Mouse (Mus musculus): Measurements from ENCODE around the gene Mink1. TPM values are rescaled to one million over a fixed set of nuclear protein-coding genes. Genes with fewer than 3 reads are reported as not detected.

Gene Mink1
- total and polyA plus RNA-seq, 2 experiments: 11.0 to 51.4 TPM

- no peaks in the 10 kb centered on the region; the same call in 1 of the 2 replicates for H3K36me3 ChIP-seq (ENCODE audit: control insufficient read depth, insufficient read depth, low read length)
- no peaks in the 10 kb centered on the region for H3K27me3 ChIP-seq (ENCODE audit: control insufficient read depth, insufficient read depth, low read length)
- no peak overlapping the region for H3K27ac ChIP-seq (replicated peaks; ENCODE audit: insufficient read depth, low read depth, low read length)
- no peak overlapping the region for H3K9ac ChIP-seq (ENCODE audit: low read depth, low read length)
- peaks cover 46% of the 10 kb centered on the region for H3K79me2 ChIP-seq (ENCODE audit: control insufficient read depth, insufficient read depth, low read length)
- no peak overlapping the region for H3K4me3 ChIP-seq (ENCODE audit: insufficient read depth, low read depth, low read length)
- no peak for DNase-seq (ENCODE audit: extremely low read depth, low read depth, low spot score)
- TF ChIP-seq POLR2A (IDR thresholded peaks at IDR 0.05; ENCODE audit: extremely low read depth, insufficient read depth, low read length) (no peak), CTCF (IDR thresholded peaks at IDR 0.05; ENCODE audit: low read depth, low read length) (no peak)
- 84% methylated on average over 6 of the region's 6 CpGs for WGBS
- peaks cover 19% of the 10 kb centered on the region for H3K4me1 ChIP-seq (ENCODE audit: control insufficient read depth, insufficient read depth, low read length)
These were observed 16.3 kb downstream of the Mink1 start for GRCm38 (mm10) chr11:70578962-70579361.

- TF ChIP-seq POLR2A (IDR thresholded peaks at IDR 0.05; ENCODE audit: extremely low read depth, insufficient read depth, low read length) (no peak), CTCF (IDR thresholded peaks at IDR 0.05; ENCODE audit: low read depth, low read length) (no peak)
- Histone ChIP-seq H3K9ac (ENCODE audit: low read depth, low read length) (no peak overlapping the region), H3K27me3 (ENCODE audit: control insufficient read depth, insufficient read depth, low read length) (no peaks in the 10 kb centered on the region), H3K27ac (replicated peaks; ENCODE audit: insufficient read depth, low read depth, low read length) (no peak overlapping the region), H3K79me2 (ENCODE audit: control insufficient read depth, insufficient read depth, low read length) (peaks cover 49% of the 10 kb centered on the region), H3K36me3 (ENCODE audit: control insufficient read depth, insufficient read depth, low read length) (no peaks in the 10 kb centered on the region), H3K4me3 (ENCODE audit: insufficient read depth, low read depth, low read length) (no peak overlapping the region), H3K4me1 (ENCODE audit: control insufficient read depth, insufficient read depth, low read length) (peaks cover 21% of the 10 kb centered on the region)
- WGBS: 76% methylated on average over 9 of the region's 9 CpGs
- DNase-seq (ENCODE audit: extremely low read depth, low read depth, low spot score): no peak
These were observed 17.2 kb downstream of the Mink1 start for GRCm38 (mm10) chr11:70579710-70580357.

- WGBS: 14% methylated on average over 5 of the region's 5 CpGs
- DNase-seq (ENCODE audit: extremely low read depth, low read depth, low spot score): peak; percentile 45
- peaks cover 47% of the 10 kb centered on the region for H3K79me2 ChIP-seq (ENCODE audit: control insufficient read depth, insufficient read depth, low read length)
- peaks cover 21% of the 10 kb centered on the region for H3K4me1 ChIP-seq (ENCODE audit: control insufficient read depth, insufficient read depth, low read length)
- no peak for TF ChIP-seq POLR2A (IDR thresholded peaks at IDR 0.05; ENCODE audit: extremely low read depth, insufficient read depth, low read length)
- no peak for TF ChIP-seq CTCF (IDR thresholded peaks at IDR 0.05; ENCODE audit: low read depth, low read length)
- no peak overlapping the region for H3K4me3 ChIP-seq (ENCODE audit: insufficient read depth, low read depth, low read length)
- H3K9ac ChIP-seq (ENCODE audit: low read depth, low read length): no peak overlapping the region
- no peaks in the 10 kb centered on the region for H3K36me3 ChIP-seq (ENCODE audit: control insufficient read depth, insufficient read depth, low read length)
- no peak overlapping the region for H3K27ac ChIP-seq (replicated peaks; ENCODE audit: insufficient read depth, low read depth, low read length)
- no peaks in the 10 kb centered on the region for H3K27me3 ChIP-seq (ENCODE audit: control insufficient read depth, insufficient read depth, low read length)
These were observed 17.7 kb downstream of the Mink1 start for GRCm38 (mm10) chr11:70580358-70580720.

- no peak overlapping the region for H3K4me3 ChIP-seq (ENCODE audit: insufficient read depth, low read depth, low read length)
- TF ChIP-seq CTCF (IDR thresholded peaks at IDR 0.05; ENCODE audit: low read depth, low read length) (no peak), POLR2A (IDR thresholded peaks at IDR 0.05; ENCODE audit: extremely low read depth, insufficient read depth, low read length) (no peak)
- WGBS: 78% methylated on average over 3 of the region's 3 CpGs
- no peaks in the 10 kb centered on the region for H3K36me3 ChIP-seq (ENCODE audit: control insufficient read depth, insufficient read depth, low read length)
- no peak for DNase-seq (ENCODE audit: extremely low read depth, low read depth, low spot score)
- peaks cover 51% of the 10 kb centered on the region for H3K79me2 ChIP-seq (ENCODE audit: control insufficient read depth, insufficient read depth, low read length)
- no peak overlapping the region for H3K27ac ChIP-seq (replicated peaks; ENCODE audit: insufficient read depth, low read depth, low read length)
- H3K9ac ChIP-seq (ENCODE audit: low read depth, low read length): no peak overlapping the region
- peaks cover 22% of the 10 kb centered on the region for H3K4me1 ChIP-seq (ENCODE audit: control insufficient read depth, insufficient read depth, low read length)
- no peaks in the 10 kb centered on the region for H3K27me3 ChIP-seq (ENCODE audit: control insufficient read depth, insufficient read depth, low read length)
These were observed 18.2 kb downstream of the Mink1 start for GRCm38 (mm10) chr11:70580921-70581320.

- H3K36me3 ChIP-seq (ENCODE audit: control insufficient read depth, insufficient read depth, low read length): no peaks in the 10 kb centered on the region
- H3K4me1 ChIP-seq (ENCODE audit: control insufficient read depth, insufficient read depth, low read length): peaks cover 28% of the 10 kb centered on the region
- TF ChIP-seq CTCF (IDR thresholded peaks at IDR 0.05; ENCODE audit: low read depth, low read length): no peak
- WGBS: 37% methylated on average over 3 of the region's 3 CpGs
- no peak for DNase-seq (ENCODE audit: extremely low read depth, low read depth, low spot score)
- H3K27ac ChIP-seq (replicated peaks; ENCODE audit: insufficient read depth, low read depth, low read length): no peak overlapping the region
- peaks cover 52% of the 10 kb centered on the region for H3K79me2 ChIP-seq (ENCODE audit: control insufficient read depth, insufficient read depth, low read length)
- H3K4me3 ChIP-seq (ENCODE audit: insufficient read depth, low read depth, low read length): no peak overlapping the region
- H3K9ac ChIP-seq (ENCODE audit: low read depth, low read length): no peak overlapping the region
- H3K27me3 ChIP-seq (ENCODE audit: control insufficient read depth, insufficient read depth, low read length): no peaks in the 10 kb centered on the region
These were observed 19.5 kb downstream of the Mink1 start for GRCm38 (mm10) chr11:70582196-70582595.

- no peaks in the 10 kb centered on the region for H3K36me3 ChIP-seq (ENCODE audit: control insufficient read depth, insufficient read depth, low read length)
- 65% methylated on average over 6 of the region's 6 CpGs for WGBS
- H3K4me3 ChIP-seq (ENCODE audit: insufficient read depth, low read depth, low read length): no peak overlapping the region
- no peak for DNase-seq (ENCODE audit: extremely low read depth, low read depth, low spot score)
- no peak overlapping the region for H3K9ac ChIP-seq (ENCODE audit: low read depth, low read length)
- no peaks in the 10 kb centered on the region for H3K27me3 ChIP-seq (ENCODE audit: control insufficient read depth, insufficient read depth, low read length)
- H3K27ac ChIP-seq (replicated peaks; ENCODE audit: insufficient read depth, low read depth, low read length): no peak overlapping the region
- TF ChIP-seq POLR2A (IDR thresholded peaks at IDR 0.05; ENCODE audit: extremely low read depth, insufficient read depth, low read length) (no peak), CTCF (IDR thresholded peaks at IDR 0.05; ENCODE audit: low read depth, low read length) (no peak)
- peaks cover 24% of the 10 kb centered on the region for H3K4me1 ChIP-seq (ENCODE audit: control insufficient read depth, insufficient read depth, low read length)
- H3K79me2 ChIP-seq (ENCODE audit: control insufficient read depth, insufficient read depth, low read length): peaks cover 52% of the 10 kb centered on the region
These were observed 20.5 kb downstream of the Mink1 start for GRCm38 (mm10) chr11:70583022-70583714.
